Mouse (Mus musculus): Measurements from ENCODE around the gene Rbbp4. TPM values are rescaled to one million over a fixed set of nuclear protein-coding genes. Genes with fewer than 3 reads are reported as not detected.

The Rbbp4 gene
- total RNA-seq, 1 experiment from 2014 or later: 139 TPM

- ATAC-seq (replicated peaks; ENCODE audit: low read depth, poor library complexity, severe bottlenecking): peak; percentile 94
Measured at GRCm38 (mm10) chr4:129263225-129264021, 71.7 kb downstream of the Rbbp4 start.

GRCm38 (mm10) chr4:129261196-129261595, 74.0 kb downstream of the Rbbp4 start, which contains the start of gene C77080:
C77080 (minus strand) TSS chr4:129261404.
- no peak for ATAC-seq (replicated peaks; ENCODE audit: low read depth, poor library complexity, severe bottlenecking)

GRCm38 (mm10) chr4:129260678-129261077, 74.5 kb downstream of the Rbbp4 start:
- no peak for ATAC-seq (replicated peaks; ENCODE audit: low read depth, poor library complexity, severe bottlenecking)

GRCm38 (mm10) chr4:129259101-129259500, 76.1 kb downstream of the Rbbp4 start:
- no peak for ATAC-seq (replicated peaks; ENCODE audit: low read depth, poor library complexity, severe bottlenecking)

Other genes with a start within 250 kb of the Rbbp4 start
- gene Tmem54, start 229.8 kb downstream of the Rbbp4 start, total RNA-seq (2017): not detected in 2 replicates
- 0.41 TPM in 1 of 2 replicates, not detected in the other for gene Hpca, start 213.3 kb downstream of the Rbbp4 start, total RNA-seq (2017)
- not detected in 2 replicates for gene Fndc5, start 198.4 kb downstream of the Rbbp4 start, total RNA-seq (2017)
- gene S100pbp, start 145.6 kb downstream of the Rbbp4 start, total RNA-seq (2017): 15.3 and 22.3 TPM in 2 replicates
- gene Yars, start 145.6 kb downstream of the Rbbp4 start, total RNA-seq (2017): 50.9 and 62.3 TPM in 2 replicates
- gene C77080, start 74.0 kb downstream of the Rbbp4 start, total RNA-seq (2017): 0.15 and 1.1 TPM in 2 replicates
- not detected in 2 replicates for gene Sync, start 47.8 kb downstream of the Rbbp4 start, total RNA-seq (2017)
- 59.1 and 73.1 TPM in 2 replicates for gene Zbtb8os, start 325 bp upstream of the Rbbp4 start, total RNA-seq (2017)
- 9.6 and 10.6 TPM in 2 replicates for gene Zbtb8a, start 42.7 kb upstream of the Rbbp4 start, total RNA-seq (2017)
- not detected in 2 replicates for gene Zbtb8b, start 105.5 kb upstream of the Rbbp4 start, total RNA-seq (2017)
- 23.9 and 26.4 TPM in 2 replicates for gene Bsdc1, start 126.2 kb upstream of the Rbbp4 start, total RNA-seq (2017)
- not detected in 2 replicates for gene Tssk3, start 155.7 kb upstream of the Rbbp4 start, total RNA-seq (2017)
- gene Fam229a, start 155.8 kb upstream of the Rbbp4 start, total RNA-seq (2017): not detected in 2 replicates
- gene Marcksl1, start 178.2 kb upstream of the Rbbp4 start, total RNA-seq (2017): 80.7 and 93.1 TPM in 2 replicates
- 75.8 and 103 TPM in 2 replicates for gene Hdac1, start 207.3 kb upstream of the Rbbp4 start, total RNA-seq (2017)
- gene Lck, start 238.3 kb upstream of the Rbbp4 start, total RNA-seq (2017): 8.1 and 17.5 TPM in 2 replicates
- gene Fam167b, start 243.2 kb upstream of the Rbbp4 start, total RNA-seq (2017): not detected in 2 replicates